Mouse (Mus musculus) E14TG2a.4 (cell line): ENCODE measurements around the gene Tmem56.

Source experiments
- H3K27me3 ChIP-seq: 2 replicates; pipeline ENCODE4 v1.6.1; 2014; ENCODE audit warnings: low read length, control low read depth; ENCODE audit not compliant: insufficient read depth
- H3K36me3 ChIP-seq: 2 replicates; pipeline ENCODE4 v1.6.1; 2014; ENCODE audit warnings: low read length, control low read depth; ENCODE audit not compliant: insufficient read depth
- H3K4me1 ChIP-seq: replicated peaks from 2 replicates; pipeline ENCODE4 v1.6.1; 2014; ENCODE audit warnings: low read depth, low read length, control low read depth
- H3K4me3 ChIP-seq: replicated peaks from 2 replicates; pipeline ENCODE4 v1.5.1; 2014; ENCODE audit warnings: mild to moderate bottlenecking, low read length
- H3K9me3 ChIP-seq: 2 replicates; pipeline ENCODE4 v1.6.1; 2014; ENCODE audit warnings: low read length, control low read depth
- CTCF ChIP-seq: conservative IDR thresholded peaks from 2 replicates; pipeline ENCODE4 v1.5.1; 2014; ENCODE audit warnings: low read length
- NANOG ChIP-seq: IDR thresholded peaks from 2 replicates; pipeline ENCODE4 v1.6.1; 2014; ENCODE audit warnings: borderline replicate concordance, low read length, mixed read lengths
- POU5F1 ChIP-seq: IDR thresholded peaks from 2 replicates; pipeline ENCODE4 v1.6.1; 2014; ENCODE audit warnings: low read length, borderline replicate concordance

Tmem56 gene

GRCm38 (mm10) chr3:121242111-121242936 lies 40.6 kb downstream of the Tmem56 start:
- H3K4me3 ChIP-seq: no peak overlapping the region
- H3K36me3 ChIP-seq: no peaks in the 10 kb centered on the region
- no peaks in the 10 kb centered on the region for H3K9me3 ChIP-seq
- H3K27me3 ChIP-seq: peaks cover 4% of the 10 kb centered on the region
- TF ChIP-seq POU5F1: no peak
- no peaks in the 10 kb centered on the region for H3K4me1 ChIP-seq

GRCm38 (mm10) chr3:121240362-121241040 lies 42.4 kb downstream of the Tmem56 start:
- no peaks in the 10 kb centered on the region for H3K4me1 ChIP-seq
- TF ChIP-seq CTCF (no peak), NANOG (no peak), POU5F1 (no peak)
- H3K4me3 ChIP-seq: no peak overlapping the region
- no peaks in the 10 kb centered on the region for H3K36me3 ChIP-seq
- no peaks in the 10 kb centered on the region for H3K9me3 ChIP-seq
- H3K27me3 ChIP-seq: peaks cover 4% of the 10 kb centered on the region

- H3K36me3 ChIP-seq: no peaks in the 10 kb centered on the region
- no peak for TF ChIP-seq POU5F1
- no peak for TF ChIP-seq CTCF
- TF ChIP-seq NANOG: no peak
These were observed 43.8 kb downstream of the Tmem56 start for GRCm38 (mm10) chr3:121239096-121239495.

GRCm38 (mm10) chr3:121224763-121225162 lies 58.1 kb downstream of the Tmem56 start:
- TF ChIP-seq NANOG: no peak
- no peak for TF ChIP-seq CTCF
- TF ChIP-seq POU5F1: no peak
- no peaks in the 10 kb centered on the region for H3K9me3 ChIP-seq
- no peaks in the 10 kb centered on the region for H3K36me3 ChIP-seq
- H3K27me3 ChIP-seq: 0 out of 2 replicates have a peak, but pooled peaks cover 8% of the 10 kb centered on the region
- H3K4me1 ChIP-seq: no peaks in the 10 kb centered on the region
- H3K4me3 ChIP-seq: no peak overlapping the region

More at GRCm38 (mm10) chr3:121239096-121239495, 43.8 kb downstream of the Tmem56 start:
- Histone ChIP-seq H3K4me1 (no peaks in the 10 kb centered on the region), H3K9me3 (no peaks in the 10 kb centered on the region), H3K4me3 (no peak overlapping the region), H3K27me3 (peaks cover 3% of the 10 kb centered on the region)

GRCm38 (mm10) chr3:121224185-121224584 lies 58.7 kb downstream of the Tmem56 start:
- TF ChIP-seq CTCF: no peak
- TF ChIP-seq POU5F1: no peak
- TF ChIP-seq NANOG: no peak
- no peak overlapping the region for H3K4me3 ChIP-seq

GRCm38 (mm10) chr3:121221987-121222386 lies 60.9 kb downstream of the Tmem56 start:
- no peaks in the 10 kb centered on the region for H3K36me3 ChIP-seq
- TF ChIP-seq POU5F1 (no peak), NANOG (no peak)
- no peaks in the 10 kb centered on the region for H3K9me3 ChIP-seq
- H3K4me3 ChIP-seq: no peak overlapping the region
- no peaks in the 10 kb centered on the region for H3K4me1 ChIP-seq
- 0 out of 2 replicates have a peak, but pooled peaks cover 8% of the 10 kb centered on the region for H3K27me3 ChIP-seq

More at GRCm38 (mm10) chr3:121224185-121224584, 58.7 kb downstream of the Tmem56 start:
- no peaks in the 10 kb centered on the region for H3K4me1 ChIP-seq
- H3K36me3 ChIP-seq: no peaks in the 10 kb centered on the region
- H3K9me3 ChIP-seq: no peaks in the 10 kb centered on the region
- 0 out of 2 replicates have a peak, but pooled peaks cover 8% of the 10 kb centered on the region for H3K27me3 ChIP-seq

GRCm38 (mm10) chr3:121217011-121217410 lies 65.9 kb downstream of the Tmem56 start:
- Histone ChIP-seq H3K4me3 (no peak overlapping the region), H3K9me3 (no peaks in the 10 kb centered on the region), H3K4me1 (no peaks in the 10 kb centered on the region), H3K27me3 (0 out of 2 replicates have a peak, but pooled peaks cover 5% of the 10 kb centered on the region), H3K36me3 (no peaks in the 10 kb centered on the region)
- TF ChIP-seq CTCF (no peak), NANOG (no peak), POU5F1 (no peak)

GRCm38 (mm10) chr3:121213501-121213900 lies 69.4 kb downstream of the Tmem56 start:
- H3K36me3 ChIP-seq: no peaks in the 10 kb centered on the region
- no peaks in the 10 kb centered on the region for H3K4me1 ChIP-seq
- TF ChIP-seq POU5F1 (no peak), CTCF (no peak), NANOG (no peak)
- H3K4me3 ChIP-seq: no peak overlapping the region
- peaks cover 16% of the 10 kb centered on the region for H3K27me3 ChIP-seq
- H3K9me3 ChIP-seq: no peaks in the 10 kb centered on the region
